Comparison of ENCODE assay signal across 23 mouse cellular contexts in genomic region chr16:87612218-87612838, GRCm38 (mm10). TPM values are rescaled to one million over a fixed set of nuclear protein-coding genes. Genes with fewer than 3 reads are reported as not detected.
DNase-seq lines count a peak whose midpoint lies in the region; ATAC-seq and TF ChIP-seq lines count a peak whose summit lies in the region.
"Had no signal": no experiment of that assay in that cellular context is flagged by ENCODE, and none has a peak within 500 bp of the region (broad histone marks: within the 10 kb centered on the region; RNA-seq: fewer than 3 reads in every experiment).

No protein-coding gene starts in this region.

- peaks cover 8% of the 10 kb centered on the region; the same call in 1 of the 2 replicates for H3K4me1 ChIP-seq in heart, embryonic 15.5 days (replicated peaks)
- no peaks in the 10 kb centered on the region; the same call in 1 of the 2 replicates for H3K4me1 ChIP-seq in liver, embryonic 16.5 days (ENCODE audit: control insufficient read depth, low read depth, low read length)
- no peaks in the 10 kb centered on the region for H3K4me1 ChIP-seq in liver, embryonic 11.5 days (replicated peaks; ENCODE audit: control insufficient read depth, insufficient read depth, low read length)
- peaks cover 8% of the 10 kb centered on the region; the same call in 1 of the 2 replicates for H3K4me1 ChIP-seq in megakaryocyte, embryonic 14.5 days
- H3K4me1 ChIP-seq in cerebellum, adult 2 months (ENCODE audit: control insufficient read depth, insufficient read depth, low read length) = no peaks in the 10 kb centered on the region
- H3K4me1 ChIP-seq: forebrain, embryonic 10.5 days; limb, embryonic 15.5 days; stomach, embryonic 15.5 days had no signal

- no peak for TF ChIP-seq POLR2A in cerebellum, adult 2 months (IDR thresholded peaks at IDR 0.05; ENCODE audit: borderline replicate concordance, insufficient read depth, low read length)

- no peak for TF ChIP-seq CTCF in cerebellum, adult 2 months (IDR thresholded peaks at IDR 0.05; ENCODE audit: borderline replicate concordance, insufficient read depth, low read depth, low read length)

- no peak overlapping the region for H3K9ac ChIP-seq in heart, embryonic 15.5 days
- no peak overlapping the region for H3K9ac ChIP-seq in liver, embryonic 16.5 days (ENCODE audit: low read depth, low read length)
- H3K9ac ChIP-seq in liver, embryonic 11.5 days (ENCODE audit: low read depth, low read length) = no peak overlapping the region
- H3K9ac ChIP-seq: forebrain, postnatal 0 days; limb, embryonic 15.5 days; stomach, embryonic 15.5 days had no signal

- DNase-seq in heart, postnatal 14 days = no peak
- no peak for DNase-seq in liver, embryonic 11.5 days (ENCODE audit: low spot score)
- no peak for DNase-seq in cerebellum, adult 2 months
- DNase-seq in testis, postnatal 10 days (ENCODE audit: low spot score) = no peak
- DNase-seq: cerebellum, adult 11-12 months; cerebellum, postnatal 36 days; forebrain, postnatal 0 days; gastrocnemius, postnatal 36 days; right cerebral cortex, postnatal 25 days; thymus, adult 2 months had no signal

- 74% methylated on average over 15 of the region's 15 CpGs for WGBS in heart, embryonic 15.5 days
- 49% methylated on average over 15 of the region's 15 CpGs for WGBS in liver, embryonic 16.5 days (ENCODE audit: insufficient replicate concordance)
- WGBS in liver, embryonic 11.5 days = 77% methylated on average over 15 of the region's 15 CpGs
- 88% methylated on average over 15 of the region's 15 CpGs for WGBS in cerebellum, adult 2 months

- no peaks in the 10 kb centered on the region for H3K9me3 ChIP-seq in heart, embryonic 15.5 days (replicated peaks)
- H3K9me3 ChIP-seq in liver, embryonic 16.5 days (replicated peaks; ENCODE audit: control insufficient read depth, low read length) = no peaks in the 10 kb centered on the region
- H3K9me3 ChIP-seq in liver, embryonic 11.5 days (ENCODE audit: control insufficient read depth, low read length) = no peaks in the 10 kb centered on the region
- no peaks in the 10 kb centered on the region for H3K9me3 ChIP-seq in megakaryocyte, embryonic 14.5 days
- H3K9me3 ChIP-seq: forebrain, embryonic 10.5 days; limb, embryonic 15.5 days; stomach, embryonic 15.5 days had no signal

- intact Hi-C loops in heart, postnatal 14 days (cut with DNase I) = no loop called here

- no peaks in the 10 kb centered on the region for H3K36me3 ChIP-seq in heart, embryonic 15.5 days
- no peaks in the 10 kb centered on the region for H3K36me3 ChIP-seq in liver, embryonic 16.5 days (ENCODE audit: control insufficient read depth, insufficient read depth)
- no peaks in the 10 kb centered on the region for H3K36me3 ChIP-seq in liver, embryonic 11.5 days (ENCODE audit: control insufficient read depth, insufficient read depth, low read length)
- no peaks in the 10 kb centered on the region for H3K36me3 ChIP-seq in megakaryocyte, embryonic 14.5 days (replicated peaks; ENCODE audit: low read length)
- H3K36me3 ChIP-seq: forebrain, embryonic 10.5 days; limb, embryonic 15.5 days; stomach, embryonic 15.5 days had no signal

- no peak for ATAC-seq in heart, embryonic 15.5 days (replicated peaks; ENCODE audit: insufficient number of reproducible peaks, insufficient read depth, low FRiP score, low read depth)
- peak; percentile 53 for ATAC-seq in liver, embryonic 16.5 days (ENCODE audit: low read depth)
- no peak for ATAC-seq in liver, embryonic 11.5 days (replicated peaks; ENCODE audit: low FRiP score)
- peak; percentile 48; the same call in 1 of the 2 replicates for ATAC-seq in common myeloid progenitor, adult 5-6 weeks (replicated peaks; ENCODE audit: low read depth, poor library complexity, severe bottlenecking)
- ATAC-seq: forebrain, postnatal 0 days had no signal

- H3K4me3 ChIP-seq in heart, embryonic 15.5 days = no peak overlapping the region
- no peak overlapping the region for H3K4me3 ChIP-seq in liver, embryonic 16.5 days (ENCODE audit: low read depth, low read length)
- H3K4me3 ChIP-seq in liver, embryonic 11.5 days (ENCODE audit: low read depth, low read length) = no peak overlapping the region
- peak overlapping the region; percentile 29 for H3K4me3 ChIP-seq in megakaryocyte, embryonic 14.5 days (replicated peaks)
- no peak overlapping the region for H3K4me3 ChIP-seq in cerebellum, adult 2 months (replicated peaks; ENCODE audit: insufficient read depth, low read depth, low read length)
- H3K4me3 ChIP-seq: forebrain, embryonic 10.5 days; limb, embryonic 15.5 days; stomach, embryonic 15.5 days had no signal

- H3K4me2 ChIP-seq in heart, embryonic 15.5 days = peak overlapping the region; percentile 56; the same call in 1 of the 2 replicates
- peak overlapping the region; percentile 17 for H3K4me2 ChIP-seq in liver, embryonic 16.5 days (ENCODE audit: low read depth, low read length)
- H3K4me2 ChIP-seq in liver, embryonic 11.5 days = no peak overlapping the region
- H3K4me2 ChIP-seq: limb, embryonic 15.5 days; stomach, embryonic 15.5 days had no signal

- H3K27me3 ChIP-seq in heart, embryonic 15.5 days = no peaks in the 10 kb centered on the region
- no peaks in the 10 kb centered on the region for H3K27me3 ChIP-seq in liver, embryonic 16.5 days (ENCODE audit: control insufficient read depth, insufficient read depth, low read depth, low read length)
- no peaks in the 10 kb centered on the region for H3K27me3 ChIP-seq in liver, embryonic 11.5 days (replicated peaks; ENCODE audit: control insufficient read depth, insufficient read depth, low read length)
- H3K27me3 ChIP-seq in megakaryocyte, embryonic 14.5 days (replicated peaks) = no peaks in the 10 kb centered on the region
- no peaks in the 10 kb centered on the region; the same call in 1 of the 2 replicates for H3K27me3 ChIP-seq in cerebellum, adult 2 months (ENCODE audit: control insufficient read depth, insufficient read depth, low read length)
- H3K27me3 ChIP-seq: CH12.LX; limb, embryonic 15.5 days; stomach, embryonic 15.5 days had no signal

- no peak overlapping the region for H3K27ac ChIP-seq in heart, embryonic 15.5 days
- H3K27ac ChIP-seq in liver, embryonic 16.5 days (ENCODE audit: low read length) = 0 out of 2 replicates have a peak overlapping the region, but pooled peaks have one; percentile 5
- no peak overlapping the region for H3K27ac ChIP-seq in liver, embryonic 11.5 days (ENCODE audit: low read depth, low read length)
- H3K27ac ChIP-seq in cerebellum, adult 2 months (ENCODE audit: insufficient read depth, low read length) = no peak overlapping the region
- H3K27ac ChIP-seq: forebrain, embryonic 10.5 days; kidney, postnatal 0 days; limb, embryonic 15.5 days; stomach, embryonic 15.5 days had no signal

RNA-seq across cellular contexts. Expression of gene Map3k7cl, which starts 59.2 kb away (rescaled TPM):
- 1.0 and 1.3 TPM in 2 replicates for polyA plus RNA-seq in heart, embryonic 15.5 days (2015; fragmentation: Nextera tagmentation; extraction: Ambion mirVana)
- 1 to 10 TPM; 2.7 to 3.6 TPM for total RNA-seq in heart, postnatal 14 days (2021)
- 0.09 TPM in 1 of 2 replicates, not detected in the other for polyA plus RNA-seq in liver, embryonic 16.5 days (2015; fragmentation: Nextera tagmentation; extraction: Ambion mirVana)
- not detected in 2 replicates for polyA plus RNA-seq in liver, embryonic 11.5 days (2014; fragmentation: Nextera tagmentation; extraction: Ambion mirVana)
- total RNA-seq in common myeloid progenitor, adult 5-6 weeks (2017) = not detected in 2 replicates
- polyA plus RNA-seq in megakaryocyte, embryonic 14.5 days (2012; ENCODE audit: insufficient read depth, low replicate concordance) = not detected in 2 replicates
- 0.98 and 1.00 TPM in 2 replicates for polyA plus RNA-seq in cerebellum, adult 2 months (2012; rRNA removed)
- total RNA-seq: forebrain, postnatal 0 days; megakaryocyte-erythroid progenitor cell, adult 5-6 weeks; MEL had no signal
- polyA plus RNA-seq: forebrain, embryonic 10.5 days; forebrain, postnatal 0 days; hindbrain, embryonic 11.5 days; midbrain, postnatal 0 days had no signal

Comparison
In these comparisons a context has a peak if more than half of its experiments do, and no peak if none do; other contexts are left out.
1. ATAC-seq: peak in liver, embryonic 16.5 days (single experiment) and common myeloid progenitor, adult 5-6 weeks (single experiment); none in heart, embryonic 15.5 days (single experiment) and liver, embryonic 11.5 days (single experiment).